Mouse (Mus musculus) heart, postnatal 0 days (tissue): ENCODE data around the gene 2810004N23Rik.

Experiments
- CTCF ChIP-seq: IDR thresholded peaks from 2 replicates; pipeline ENCODE4 v1.5.1; 2016; ENCODE audit warnings: antibody characterized with exemption, control low read depth, low read depth
- EP300 ChIP-seq: IDR thresholded peaks from 2 replicates; pipeline ENCODE4 v1.6.1; 2016; ENCODE audit warnings: antibody characterized with exemption, low read depth

GRCm38 (mm10) chr8:124828561-124829240 lies 34.2 kb downstream of the 2810004N23Rik start:
- no peak for TF ChIP-seq CTCF
- TF ChIP-seq EP300 = no peak
